Mouse (Mus musculus) bone marrow macrophage, adult 2 months (primary cell): Measurements from ENCODE around the gene 9430097D07Rik. TPM values are rescaled to one million over a fixed set of nuclear protein-coding genes. Genes with fewer than 3 reads are reported as not detected.

Source experiments
- H3K27ac ChIP-seq: 2 replicates; pipeline ENCODE4 v1.5.1; 2012; ENCODE audit warnings: low read depth, low read length; ENCODE audit not compliant: insufficient read depth
- H3K4me1 ChIP-seq: 2 replicates; pipeline ENCODE4 v1.6.1; 2012; ENCODE audit warnings: low read length; ENCODE audit not compliant: control insufficient read depth, insufficient read depth
- H3K4me3 ChIP-seq: 2 replicates; pipeline ENCODE4 v1.5.1; 2012; ENCODE audit warnings: mild to moderate bottlenecking, low read length, moderate library complexity; ENCODE audit not compliant: insufficient read depth
- CTCF ChIP-seq: IDR thresholded peaks from 2 replicates; pipeline ENCODE4 v1.5.1; 2012; ENCODE audit warnings: low read depth, mild to moderate bottlenecking, low read length, moderate library complexity
- POLR2A ChIP-seq: IDR thresholded peaks from 2 replicates; pipeline ENCODE4 v1.6.1; 2012; ENCODE audit warnings: mild to moderate bottlenecking, low read depth, low read length, borderline replicate concordance
- polyA plus RNA-seq: library from polyadenylated mRNA; stranded (reverse); fragments of >200 nt; gene quantifications from 2 replicates; pipeline ENCODE4 v1.2.4, GENCODE M21; 2012; ENCODE audit not compliant: missing spikeins, insufficient read depth, insufficient read length

Gene 9430097D07Rik
- polyA plus RNA-seq, 1 experiment, result not detected

DNA sequence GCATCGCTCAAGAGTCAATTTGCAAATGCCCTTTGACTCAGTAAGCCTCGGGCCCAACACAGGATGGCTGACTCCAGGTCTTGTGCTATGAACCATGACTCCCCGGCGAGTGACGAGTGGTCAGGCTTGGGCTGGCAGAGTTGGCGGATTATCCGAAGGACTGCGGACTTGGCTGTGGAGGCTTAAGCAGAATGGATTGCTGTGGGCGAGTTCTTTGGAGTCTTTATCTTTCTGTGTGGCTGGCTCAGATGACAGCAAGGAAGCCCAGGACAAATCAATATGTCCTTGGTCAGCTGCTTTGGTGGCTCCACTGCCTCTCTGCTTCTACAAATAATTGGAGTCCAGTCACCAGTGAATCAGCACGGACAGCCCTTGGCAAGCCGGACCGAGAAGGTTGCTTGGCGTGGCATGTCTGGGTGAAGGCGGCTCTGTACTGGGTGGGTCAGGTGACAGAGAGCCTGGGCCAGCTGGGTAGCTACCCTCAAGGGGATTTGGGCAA is 48.0 kb downstream of the 9430097D07Rik start:
- TF ChIP-seq POLR2A (no peak), CTCF (no peak)
- no peak overlapping the region for H3K4me3 ChIP-seq
- no peak overlapping the region for H3K27ac ChIP-seq
- H3K4me1 ChIP-seq, result no peaks in the 10 kb centered on the region; the same call in 1 of the 2 replicates

- no peak overlapping the region for H3K27ac ChIP-seq
- no peak overlapping the region for H3K4me3 ChIP-seq
- H3K4me1 ChIP-seq, result no peaks in the 10 kb centered on the region; the same call in 1 of the 2 replicates
- TF ChIP-seq CTCF, result no peak
- no peak for TF ChIP-seq POLR2A
Measured at GRCm38 (mm10) chr2:32525816-32526215, 49.7 kb downstream of the 9430097D07Rik start.

DNA sequence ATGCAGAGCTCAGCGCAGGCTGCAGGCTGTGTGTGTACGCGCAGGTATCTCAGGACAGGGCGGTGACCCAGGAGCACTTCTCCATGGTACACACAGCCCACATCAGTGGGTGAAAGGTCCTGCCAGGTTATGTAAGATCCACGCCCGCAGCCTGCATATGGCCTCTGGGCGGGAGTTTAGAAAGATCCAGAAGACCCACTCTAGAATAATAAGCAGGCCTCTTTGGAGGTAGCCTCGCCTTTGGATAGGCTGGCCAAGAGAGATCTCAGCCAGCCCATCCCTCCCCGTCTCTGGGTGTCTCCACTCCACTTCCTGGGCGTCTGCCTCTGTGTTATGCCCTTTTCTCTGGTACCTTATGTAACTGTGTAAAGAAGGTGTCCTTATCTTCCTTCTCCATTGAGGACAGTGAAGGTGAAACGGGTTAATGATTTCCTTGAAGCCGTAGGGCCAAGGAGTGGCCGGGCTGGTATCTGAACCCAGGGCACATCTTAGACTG is 50.9 kb downstream of the 9430097D07Rik start:
- H3K4me3 ChIP-seq, result no peak overlapping the region
- no peak overlapping the region for H3K27ac ChIP-seq
- TF ChIP-seq CTCF (no peak), POLR2A (no peak)
- no peaks in the 10 kb centered on the region for H3K4me1 ChIP-seq

Other genes with a start within 250 kb of the 9430097D07Rik start
- gene Ciz1, start 223.4 kb downstream of the 9430097D07Rik start, polyA plus RNA-seq, result 101 and 103 TPM in 2 replicates
- 0.66 and 1.1 TPM in 2 replicates for gene Dnm1, start 222.3 kb downstream of the 9430097D07Rik start, polyA plus RNA-seq
- 53.8 and 63.3 TPM in 2 replicates for gene 1110008P14Rik, start 193.7 kb downstream of the 9430097D07Rik start, polyA plus RNA-seq
- 2.1 and 2.4 TPM in 2 replicates for gene Lcn2, start 187.4 kb downstream of the 9430097D07Rik start, polyA plus RNA-seq
- 7.4 and 7.9 TPM in 2 replicates for gene Ptges2, start 179.8 kb downstream of the 9430097D07Rik start, polyA plus RNA-seq
- 5.5 and 6.0 TPM in 2 replicates for gene Naif1, start 125.2 kb downstream of the 9430097D07Rik start, polyA plus RNA-seq
- gene Slc25a25, start 124.2 kb downstream of the 9430097D07Rik start, polyA plus RNA-seq, result 4.8 and 6.9 TPM in 2 replicates
- 4.7 and 5.3 TPM in 2 replicates for gene Fam102a, start 40.4 kb downstream of the 9430097D07Rik start, polyA plus RNA-seq
- gene Dpm2, start 4.8 kb downstream of the 9430097D07Rik start, polyA plus RNA-seq, result 55.6 and 68.0 TPM in 2 replicates
- gene Pip5kl1, start 887 bp downstream of the 9430097D07Rik start, polyA plus RNA-seq, result not detected in 2 replicates
- gene St6galnac4, start 11.4 kb upstream of the 9430097D07Rik start, polyA plus RNA-seq, result 22.0 and 26.9 TPM in 2 replicates
- 30.7 and 35.3 TPM in 2 replicates for gene St6galnac6, start 24.0 kb upstream of the 9430097D07Rik start, polyA plus RNA-seq
- gene Ak1, start 46.1 kb upstream of the 9430097D07Rik start, polyA plus RNA-seq, result 2.5 and 4.1 TPM in 2 replicates
- gene Eng, start 70.9 kb upstream of the 9430097D07Rik start, polyA plus RNA-seq, result 45.4 and 46.2 TPM in 2 replicates
- 4.3 and 5.1 TPM in 2 replicates for gene Fpgs, start 128.5 kb upstream of the 9430097D07Rik start, polyA plus RNA-seq
- 192 and 210 TPM in 2 replicates for gene Cdk9, start 137.4 kb upstream of the 9430097D07Rik start, polyA plus RNA-seq
- 19.3 and 22.0 TPM in 2 replicates for gene Sh2d3c, start 145.4 kb upstream of the 9430097D07Rik start, polyA plus RNA-seq
- gene 6330409D20Rik, start 165.3 kb upstream of the 9430097D07Rik start, polyA plus RNA-seq, result not detected in 2 replicates
- 32.1 and 33.9 TPM in 2 replicates for gene Tor2a, start 181.6 kb upstream of the 9430097D07Rik start, polyA plus RNA-seq
- not detected in 2 replicates for gene Ttc16, start 199.9 kb upstream of the 9430097D07Rik start, polyA plus RNA-seq
- 3.2 and 5.5 TPM in 2 replicates for gene Ptrh1, start 200.1 kb upstream of the 9430097D07Rik start, polyA plus RNA-seq
- not detected in 2 replicates for gene Cfap157, start 208.7 kb upstream of the 9430097D07Rik start, polyA plus RNA-seq